Mouse (Mus musculus): Measurements from ENCODE around the gene Uggt1.

- no peak for TF ChIP-seq CTCF (IDR thresholded peaks at IDR 0.05; ENCODE audit: low read depth)
- TF ChIP-seq EP300 (IDR thresholded peaks at IDR 0.05; ENCODE audit: low read depth) = no peak
These were observed 110.9 kb downstream of the Uggt1 start for GRCm38 (mm10) chr1:36133647-36134046.

All from heart, postnatal 0 days (tissue).